Mouse (Mus musculus): ENCODE measurements around the gene Gsdma3. TPM values are rescaled to one million over a fixed set of nuclear protein-coding genes. Genes with fewer than 3 reads are reported as not detected.

Gene Gsdma3
- polyA plus RNA-seq, 1 experiment from 2014 or later: not detected

DNA sequence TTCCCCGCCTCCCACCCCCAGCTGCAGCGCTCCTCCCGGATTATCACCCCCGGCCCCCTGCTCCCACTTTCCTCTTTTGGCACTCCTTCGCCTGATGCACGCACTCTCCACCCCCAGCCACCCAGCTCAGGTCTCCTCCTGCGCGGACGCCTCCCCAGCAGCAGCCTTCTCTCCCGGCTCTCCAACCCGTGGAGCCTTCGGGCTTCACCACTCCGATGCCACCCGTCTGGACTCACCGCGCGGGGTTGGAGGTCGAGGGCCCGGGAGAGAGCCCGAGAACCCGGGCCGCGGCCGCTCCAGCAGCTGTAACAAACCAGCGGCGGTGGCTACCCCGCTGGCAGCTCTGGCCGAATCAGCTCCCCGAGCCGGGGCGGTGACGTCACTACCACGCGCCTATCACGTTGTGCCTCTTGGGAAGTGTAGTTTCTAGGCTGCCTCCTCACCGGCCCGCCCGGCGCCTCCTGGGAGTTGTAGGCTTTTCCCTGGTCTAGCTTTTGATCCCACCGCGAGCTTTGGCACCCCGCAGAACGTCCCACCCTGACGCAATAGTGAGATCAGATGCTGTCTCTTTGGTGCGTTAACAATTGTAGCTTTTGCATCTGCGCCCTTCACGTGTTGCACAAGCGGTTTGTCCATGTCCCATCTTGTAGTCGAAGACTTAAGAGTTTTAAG is 39.1 kb upstream of the Gsdma3 start, which contains the start of gene Ormdl3:
Gene Ormdl3, minus strand, starts transcription at position 477 of the 672 bp plus-strand sequence.
- Histone ChIP-seq H3K27ac (peak within 1 kb of the TSS; percentile 87), H3K4me3 (peak within 1 kb of the TSS; percentile 87), H3K36me3 (replicated peaks) (peaks cover 9% of the 10 kb centered on the region; the same call in 1 of the 2 replicates), H3K9me3 (no peaks in the 10 kb centered on the region), H3K27me3 (replicated peaks) (no peaks in the 10 kb centered on the region), H3K9ac (peak within 1 kb of the TSS; percentile 87), H3K4me1 (peaks cover 36% of the 10 kb centered on the region), H3K4me2 (peak within 1 kb of the TSS; percentile 73)
- WGBS: under 1% methylated on average over 49 of the region's 49 CpGs
- ATAC-seq (replicated peaks): peak; percentile 96

DNA sequence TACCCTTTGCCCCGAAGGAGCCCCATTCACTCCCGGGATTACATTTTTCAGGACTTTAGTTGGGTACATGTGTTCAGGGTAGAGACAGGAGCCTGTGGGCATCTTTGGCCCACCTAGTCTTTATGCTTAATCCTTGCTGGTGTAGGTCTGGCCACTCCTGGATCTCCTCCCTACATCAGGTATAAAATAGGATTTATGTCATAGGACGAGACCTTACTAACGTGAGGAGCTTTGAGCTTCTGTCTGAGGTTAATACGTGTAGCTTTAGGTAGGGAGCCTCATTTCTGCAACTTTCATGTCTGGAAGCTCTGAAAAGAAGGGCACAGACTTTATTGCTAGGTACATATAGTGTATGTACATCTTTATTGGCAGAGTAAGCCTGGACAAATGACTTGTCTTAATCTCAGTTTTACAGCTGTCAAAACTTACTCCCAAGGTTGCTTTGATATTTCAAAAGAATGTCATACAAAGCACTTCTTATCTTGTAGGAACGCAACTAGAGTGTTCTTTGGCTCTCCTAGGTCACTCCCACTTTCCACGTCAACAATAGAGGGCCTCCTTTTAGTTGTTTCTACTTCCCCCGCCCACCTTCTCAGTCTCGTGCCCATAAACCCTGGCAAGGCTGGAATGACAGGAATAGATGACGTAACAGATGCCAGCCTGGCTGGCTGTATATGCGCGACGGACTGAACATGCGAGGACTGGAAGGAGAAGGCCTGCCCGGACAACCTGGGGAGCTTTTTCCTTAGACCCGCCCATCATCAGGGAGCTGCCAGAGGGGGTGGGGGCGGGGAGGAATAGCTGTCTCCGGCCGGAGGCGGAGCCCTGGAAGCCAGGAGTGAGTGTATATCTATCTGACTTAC is 38.2 kb upstream of the Gsdma3 start:
- Histone ChIP-seq H3K9me3 (no peaks in the 10 kb centered on the region), H3K27ac (peak overlapping the region; percentile 49; the same call in 1 of the 2 replicates), H3K4me2 (peak overlapping the region; percentile 73), H3K27me3 (replicated peaks) (no peaks in the 10 kb centered on the region), H3K9ac (peak overlapping the region; percentile 87), H3K36me3 (replicated peaks) (0 out of 2 replicates have a peak, but pooled peaks cover 3% of the 10 kb centered on the region), H3K4me1 (peaks cover 36% of the 10 kb centered on the region), H3K4me3 (peak overlapping the region; percentile 87)
- 5% methylated on average over 20 of the region's 20 CpGs for WGBS
- ATAC-seq (replicated peaks): peak; percentile 35

DNA sequence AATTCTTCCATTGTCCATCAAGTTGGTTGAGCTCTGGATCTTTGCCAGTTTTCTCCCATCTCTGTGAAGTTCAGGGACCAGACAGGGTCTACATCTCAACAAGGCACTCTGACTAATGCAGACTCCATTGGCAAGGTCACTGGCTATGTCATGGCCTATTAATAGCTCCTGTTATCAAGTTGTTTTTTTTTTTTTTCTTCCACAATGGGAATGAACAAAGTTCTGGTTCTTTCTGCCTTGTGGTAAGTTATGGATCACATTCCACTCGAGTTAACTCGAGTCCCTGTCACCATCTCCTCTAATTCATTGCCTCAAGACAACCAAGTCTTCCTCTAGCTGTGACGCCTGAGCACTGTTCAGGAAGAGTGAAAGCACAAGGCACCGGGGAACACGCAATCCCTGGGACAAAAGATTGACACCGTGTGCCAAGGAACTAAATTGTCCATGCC is 37.3 kb upstream of the Gsdma3 start:
- Histone ChIP-seq H3K27me3 (replicated peaks) (no peaks in the 10 kb centered on the region), H3K27ac (no peak overlapping the region), H3K9ac (no peak overlapping the region), H3K36me3 (replicated peaks) (no peaks in the 10 kb centered on the region), H3K9me3 (no peaks in the 10 kb centered on the region), H3K4me2 (peak overlapping the region; percentile 73), H3K4me3 (no peak overlapping the region), H3K4me1 (peaks cover 36% of the 10 kb centered on the region)
- no peak for ATAC-seq (replicated peaks)
- WGBS: 70% methylated on average over 6 of the region's 6 CpGs

DNA sequence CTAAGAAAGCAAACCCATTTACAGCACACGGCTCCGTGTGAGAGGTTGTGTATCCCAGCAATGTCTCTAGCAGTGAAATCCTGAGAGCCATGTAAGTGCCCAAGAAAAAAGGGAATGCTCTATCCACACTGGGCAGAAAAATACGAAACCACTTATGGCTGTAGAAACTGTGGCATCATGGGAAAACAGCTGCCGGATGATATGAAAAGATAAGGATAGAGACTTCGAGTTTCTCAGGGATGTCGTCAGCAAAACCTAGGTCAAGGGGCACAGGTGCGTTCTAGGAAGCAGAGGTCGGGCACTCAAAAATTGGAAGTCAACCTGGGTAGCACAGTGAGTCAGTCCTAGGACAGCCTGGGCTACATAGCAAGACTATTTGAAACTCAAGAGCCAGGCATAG is 36.9 kb upstream of the Gsdma3 start:
- ATAC-seq (replicated peaks): no peak
- Histone ChIP-seq H3K27me3 (replicated peaks) (no peaks in the 10 kb centered on the region), H3K9ac (no peak overlapping the region), H3K36me3 (replicated peaks) (no peaks in the 10 kb centered on the region), H3K9me3 (no peaks in the 10 kb centered on the region), H3K4me2 (no peak overlapping the region), H3K4me3 (no peak overlapping the region), H3K4me1 (peaks cover 34% of the 10 kb centered on the region), H3K27ac (no peak overlapping the region)
- WGBS: 90% methylated on average over 8 of the region's 8 CpGs

DNA sequence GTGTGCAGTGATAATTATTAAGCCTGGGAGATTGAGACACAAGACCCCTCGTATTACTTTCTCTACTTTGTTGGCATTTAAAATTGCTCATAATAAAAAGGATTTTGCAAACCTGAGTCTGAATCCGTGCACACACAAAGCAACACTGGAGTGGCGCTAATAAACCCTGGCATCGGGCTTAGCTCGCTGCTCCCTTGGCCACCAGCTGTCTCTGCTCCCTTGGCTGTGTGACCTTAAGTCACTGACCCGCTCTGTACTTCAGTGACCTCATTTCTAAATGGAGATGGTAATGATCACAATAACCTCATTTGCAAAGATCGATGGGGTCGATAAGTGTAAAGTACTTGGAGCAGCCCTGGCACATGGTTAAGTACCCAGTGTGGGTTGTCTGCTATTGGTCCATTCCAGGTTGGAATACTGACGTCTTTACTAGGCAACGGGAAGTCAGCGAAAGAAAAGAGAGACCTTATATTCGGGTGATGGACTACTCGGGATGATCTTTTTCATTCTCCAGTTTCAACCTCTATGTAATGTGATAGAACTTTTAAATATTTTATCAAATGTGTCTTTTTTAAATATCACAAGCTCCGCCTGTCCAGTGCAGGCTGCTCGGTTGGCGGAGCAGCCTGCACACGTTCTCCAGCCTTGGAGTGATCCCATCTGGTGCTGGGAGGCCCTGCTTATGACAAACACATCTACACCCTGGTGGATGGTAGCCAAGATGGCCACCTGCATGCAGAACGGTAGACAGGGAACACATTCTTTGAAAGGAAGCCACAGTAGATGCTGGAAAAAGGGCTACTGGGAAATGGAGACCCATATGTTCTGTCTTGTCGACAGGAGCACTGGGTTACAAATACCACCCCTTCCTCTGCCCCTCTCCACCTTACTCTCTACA is 35.4 kb upstream of the Gsdma3 start:
- peaks cover 19% of the 10 kb centered on the region for H3K4me1 ChIP-seq
- no peak overlapping the region for H3K4me3 ChIP-seq
- no peak for ATAC-seq (replicated peaks)
- WGBS: 73% methylated on average over 19 of the region's 19 CpGs
- H3K27ac ChIP-seq: no peak overlapping the region
- no peaks in the 10 kb centered on the region for H3K9me3 ChIP-seq
- H3K36me3 ChIP-seq (replicated peaks): no peaks in the 10 kb centered on the region
- H3K4me2 ChIP-seq: no peak overlapping the region
- H3K27me3 ChIP-seq (replicated peaks): no peaks in the 10 kb centered on the region
- no peak overlapping the region for H3K9ac ChIP-seq

DNA sequence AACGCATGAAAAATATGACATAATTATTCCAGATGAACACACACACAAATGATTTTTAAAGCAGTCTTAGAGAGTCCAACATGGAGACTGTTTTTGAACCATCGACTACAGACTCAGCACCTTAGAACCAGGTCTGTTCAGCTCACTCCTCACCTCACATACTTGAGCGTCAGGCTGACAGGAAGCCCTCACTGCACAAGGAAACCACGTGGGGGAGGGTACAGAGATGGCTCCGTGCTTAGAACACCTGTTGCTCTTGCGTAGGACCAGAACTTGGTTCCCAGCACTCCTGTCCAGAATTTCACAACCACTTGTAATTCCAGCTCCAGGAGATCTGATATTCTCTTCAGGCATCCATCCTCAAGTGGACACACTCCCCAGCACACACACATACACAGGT is 31.1 kb upstream of the Gsdma3 start:
- no peak overlapping the region for H3K4me2 ChIP-seq

DNA sequence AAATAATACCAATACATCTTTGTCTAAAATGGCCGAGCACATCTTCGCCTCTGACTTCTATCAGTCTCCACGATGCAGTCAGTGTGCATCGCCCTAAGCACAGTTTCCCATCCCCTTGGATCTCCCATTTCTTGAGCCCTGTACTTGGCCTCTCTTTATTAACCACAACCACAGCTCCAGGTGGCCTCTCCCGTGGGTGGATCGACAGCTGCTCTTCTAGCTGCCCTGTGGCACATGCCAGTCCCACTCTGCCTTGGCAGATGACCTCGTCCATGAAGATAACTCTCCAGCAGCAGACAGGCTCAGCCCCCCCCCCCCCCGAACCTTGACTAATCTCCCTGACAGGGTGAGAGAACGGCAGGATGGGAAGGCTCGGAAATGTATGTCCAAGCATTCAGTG is 30.7 kb upstream of the Gsdma3 start:
- WGBS: 71% methylated on average over 10 of the region's 10 CpGs
- no peak overlapping the region for H3K4me3 ChIP-seq
- H3K9ac ChIP-seq: no peak overlapping the region
- H3K4me1 ChIP-seq: no peaks in the 10 kb centered on the region
- no peak overlapping the region for H3K27ac ChIP-seq
- no peak overlapping the region for H3K4me2 ChIP-seq
- no peak for ATAC-seq (replicated peaks)
- no peaks in the 10 kb centered on the region for H3K9me3 ChIP-seq
- H3K36me3 ChIP-seq (replicated peaks): no peaks in the 10 kb centered on the region
- H3K27me3 ChIP-seq (replicated peaks): peaks cover 7% of the 10 kb centered on the region

More for the DNA sequence above, 31.1 kb upstream of the Gsdma3 start:
- Histone ChIP-seq H3K4me3 (no peak overlapping the region), H3K27ac (no peak overlapping the region), H3K4me1 (no peaks in the 10 kb centered on the region), H3K36me3 (replicated peaks) (no peaks in the 10 kb centered on the region), H3K9ac (no peak overlapping the region), H3K27me3 (replicated peaks) (peaks cover 7% of the 10 kb centered on the region; the same call in 1 of the 2 replicates), H3K9me3 (no peaks in the 10 kb centered on the region)
- no peak for ATAC-seq (replicated peaks)
- 77% methylated on average over 6 of the region's 6 CpGs for WGBS

DNA sequence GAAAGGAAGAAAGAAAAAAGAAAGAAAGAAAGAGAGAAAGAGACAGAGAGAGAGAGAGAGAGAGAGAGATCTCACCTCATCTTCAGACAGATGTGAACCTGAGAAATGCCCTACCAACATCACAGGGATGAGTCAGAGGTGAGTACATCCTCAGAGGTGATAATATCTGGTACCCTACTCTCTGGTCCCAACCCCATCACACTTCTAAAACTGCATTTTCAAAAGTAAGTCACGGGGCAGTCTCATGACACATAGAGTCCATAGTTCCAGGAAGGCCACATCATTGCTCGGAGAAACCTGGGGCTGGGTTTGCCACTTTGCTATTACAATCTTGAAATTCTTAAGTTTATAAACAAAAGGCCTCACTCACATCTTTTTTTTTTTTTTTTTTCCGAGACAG is 30.2 kb upstream of the Gsdma3 start:
- no peaks in the 10 kb centered on the region for H3K9me3 ChIP-seq
- H3K27me3 ChIP-seq (replicated peaks): peaks cover 12% of the 10 kb centered on the region
- ATAC-seq (replicated peaks): no peak
- no peak overlapping the region for H3K4me2 ChIP-seq
- no peaks in the 10 kb centered on the region for H3K36me3 ChIP-seq (replicated peaks)
- WGBS: 75% methylated on average over 3 of the region's 3 CpGs
- no peak overlapping the region for H3K4me3 ChIP-seq
- H3K9ac ChIP-seq: no peak overlapping the region
- no peak overlapping the region for H3K27ac ChIP-seq
- no peaks in the 10 kb centered on the region for H3K4me1 ChIP-seq

DNA sequence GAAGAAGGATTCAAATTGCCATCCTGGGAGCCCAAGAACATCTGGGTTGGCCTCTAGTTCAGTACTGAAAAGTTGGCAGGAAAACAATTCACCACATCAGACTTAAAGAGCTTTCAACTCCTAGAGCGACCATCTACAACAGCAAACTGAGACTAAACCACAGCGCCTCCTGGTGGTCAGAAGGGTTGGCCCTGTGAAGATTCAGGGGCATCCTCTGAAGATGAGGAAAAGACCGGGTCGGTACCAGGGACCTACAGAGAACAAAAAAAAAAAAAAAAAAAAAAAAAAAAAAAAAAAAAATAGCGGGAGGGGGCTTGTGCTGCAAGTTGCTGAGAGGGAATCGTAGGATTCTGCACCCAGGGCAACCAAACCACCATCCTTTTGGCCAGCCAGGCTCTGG is 28.8 kb upstream of the Gsdma3 start:
- Histone ChIP-seq H3K4me2 (no peak overlapping the region), H3K4me3 (no peak overlapping the region), H3K4me1 (peaks cover 4% of the 10 kb centered on the region), H3K36me3 (replicated peaks) (no peaks in the 10 kb centered on the region), H3K27ac (no peak overlapping the region), H3K27me3 (replicated peaks) (peaks cover 14% of the 10 kb centered on the region), H3K9ac (no peak overlapping the region), H3K9me3 (no peaks in the 10 kb centered on the region)
- ATAC-seq (replicated peaks): no peak
- 47% methylated on average over 6 of the region's 6 CpGs for WGBS

DNA sequence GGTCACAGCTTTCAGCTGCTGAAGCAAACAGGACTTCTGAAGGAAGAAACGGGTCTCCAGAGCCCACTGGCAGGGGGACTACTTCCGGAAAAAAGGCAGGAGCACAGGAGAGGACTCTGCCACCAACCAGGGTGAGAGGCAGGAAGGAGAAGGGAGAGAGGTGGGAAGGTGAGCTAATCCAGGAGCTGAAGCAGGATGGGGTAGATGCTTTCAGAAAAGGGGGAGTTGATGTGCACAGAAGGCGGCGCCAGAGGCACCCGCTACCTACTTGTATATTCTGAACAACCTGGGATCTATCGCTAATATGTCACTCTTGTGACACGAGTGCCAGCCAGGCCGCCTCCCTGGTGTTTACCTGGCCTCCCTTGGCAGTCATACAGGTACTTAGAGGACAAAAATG is 28.2 kb upstream of the Gsdma3 start, which contains the start of gene Lrrc3c:
Gene Lrrc3c, plus strand, starts transcription at position 301 of the 400 bp plus-strand sequence.
- peaks cover 14% of the 10 kb centered on the region for H3K27me3 ChIP-seq (replicated peaks)
- no peak within 1 kb of the TSS for H3K4me2 ChIP-seq
- H3K9me3 ChIP-seq: no peaks in the 10 kb centered on the region
- 88% methylated on average over 8 of the region's 8 CpGs for WGBS
- H3K9ac ChIP-seq: no peak within 1 kb of the TSS
- ATAC-seq (replicated peaks): no peak
- no peaks in the 10 kb centered on the region for H3K36me3 ChIP-seq (replicated peaks)
- no peak within 1 kb of the TSS for H3K4me3 ChIP-seq
- H3K4me1 ChIP-seq: peaks cover 6% of the 10 kb centered on the region
- H3K27ac ChIP-seq: no peak within 1 kb of the TSS

DNA sequence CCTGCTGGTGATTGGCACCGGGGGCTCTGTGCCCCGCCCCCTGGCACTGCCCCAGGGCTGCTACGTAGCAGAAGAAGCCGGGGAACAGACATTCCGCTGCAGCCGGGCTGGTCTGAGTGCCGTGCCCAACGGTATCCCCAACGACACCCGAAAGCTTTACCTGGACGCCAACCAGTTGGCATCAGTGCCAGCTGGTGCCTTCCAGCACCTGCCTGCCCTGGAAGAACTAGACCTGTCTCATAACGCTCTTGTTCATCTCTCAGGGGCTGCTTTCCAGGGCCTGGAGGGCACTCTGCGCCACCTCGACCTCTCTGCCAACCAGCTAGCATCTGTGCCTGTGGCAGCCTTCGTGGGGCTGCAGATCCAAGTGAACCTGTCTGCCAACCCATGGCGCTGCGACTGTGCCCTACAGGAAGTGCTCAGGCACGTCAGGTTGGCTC is 27.3 kb upstream of the Gsdma3 start:
- peaks cover 6% of the 10 kb centered on the region for H3K4me1 ChIP-seq
- H3K4me2 ChIP-seq: no peak overlapping the region
- H3K36me3 ChIP-seq (replicated peaks): no peaks in the 10 kb centered on the region
- no peak overlapping the region for H3K4me3 ChIP-seq
- no peaks in the 10 kb centered on the region for H3K9me3 ChIP-seq
- no peak overlapping the region for H3K9ac ChIP-seq
- WGBS: 66% methylated on average over 18 of the region's 18 CpGs
- H3K27ac ChIP-seq: no peak overlapping the region
- ATAC-seq (replicated peaks): no peak
- peaks cover 14% of the 10 kb centered on the region for H3K27me3 ChIP-seq (replicated peaks)

DNA sequence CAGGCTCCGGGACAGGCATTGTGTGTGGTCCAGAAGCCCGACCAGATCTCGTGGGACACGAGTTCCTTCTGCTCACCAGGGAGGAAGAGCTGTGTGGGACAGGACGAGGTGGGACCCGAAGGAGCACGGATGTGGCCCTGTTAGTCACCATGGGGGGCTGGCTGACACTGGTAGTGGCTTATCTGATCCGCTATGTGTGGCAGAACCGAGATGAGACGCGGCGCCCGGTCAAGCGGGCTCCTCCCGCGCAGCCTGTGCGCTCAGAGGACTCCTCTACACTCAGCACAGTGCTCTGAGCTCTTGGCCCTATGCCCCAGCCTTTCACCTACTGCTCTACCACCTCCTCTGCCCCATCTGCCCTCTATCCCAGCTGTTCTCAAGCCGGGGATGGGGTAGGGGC is 26.9 kb upstream of the Gsdma3 start:
- no peak overlapping the region for H3K9ac ChIP-seq
- no peaks in the 10 kb centered on the region for H3K36me3 ChIP-seq (replicated peaks)
- 39% methylated on average over 18 of the region's 18 CpGs for WGBS

More for the DNA sequence above, 26.9 kb upstream of the Gsdma3 start:
- ATAC-seq (replicated peaks): no peak
- H3K9me3 ChIP-seq: no peaks in the 10 kb centered on the region
- no peak overlapping the region for H3K4me2 ChIP-seq
- peaks cover 14% of the 10 kb centered on the region for H3K27me3 ChIP-seq (replicated peaks)
- H3K4me3 ChIP-seq: no peak overlapping the region
- peaks cover 6% of the 10 kb centered on the region for H3K4me1 ChIP-seq
- H3K27ac ChIP-seq: no peak overlapping the region

All from midbrain, embryonic 15.5 days (tissue).